Mouse (Mus musculus): ENCODE measurements around the gene 4931414P19Rik. TPM values are rescaled to one million over a fixed set of nuclear protein-coding genes. Genes with fewer than 3 reads are reported as not detected.
A peak's percentile ranks its signal among the peaks of the same experiment; 100 is the strongest.

Gene 4931414P19Rik
- polyA plus RNA-seq, 1 experiment from 2014 or later: 7.1 TPM

- H3K4me2 ChIP-seq (ENCODE audit: low read length): no peak overlapping the region
- no peak overlapping the region for H3K27ac ChIP-seq (ENCODE audit: low read depth)
- H3K36me3 ChIP-seq (ENCODE audit: control insufficient read depth, insufficient read depth, low read length): no peaks in the 10 kb centered on the region
- WGBS: 73% methylated on average over 8 of the region's 8 CpGs
- H3K27me3 ChIP-seq (replicated peaks; ENCODE audit: control insufficient read depth, insufficient read depth, low read length): no peaks in the 10 kb centered on the region
- no peak overlapping the region for H3K9ac ChIP-seq (ENCODE audit: low read length)
- H3K4me3 ChIP-seq (ENCODE audit: low read depth, low read length): no peak overlapping the region
- DNase-seq (ENCODE audit: low spot score): no peak
- ATAC-seq (replicated peaks; ENCODE audit: low FRiP score, low TSS enrichment, low read depth): no peak
- no peaks in the 10 kb centered on the region for H3K9me3 ChIP-seq (ENCODE audit: control insufficient read depth, low read length)
- peaks cover 5% of the 10 kb centered on the region for H3K4me1 ChIP-seq (replicated peaks; ENCODE audit: control insufficient read depth, insufficient read depth, low read length)
Measured at GRCm38 (mm10) chr14:54557330-54557729, 48.5 kb downstream of the 4931414P19Rik start.

GRCm38 (mm10) chr14:54553975-54554769 is 51.6 kb downstream of the 4931414P19Rik start, which contains the start of gene Haus4:
Gene Haus4, minus strand, starts transcription at chr14:54554616.
- H3K27me3 ChIP-seq (replicated peaks; ENCODE audit: control insufficient read depth, insufficient read depth, low read length): no peaks in the 10 kb centered on the region
- H3K4me1 ChIP-seq (replicated peaks; ENCODE audit: control insufficient read depth, insufficient read depth, low read length): peaks cover 5% of the 10 kb centered on the region
- H3K9me3 ChIP-seq (ENCODE audit: control insufficient read depth, low read length): no peaks in the 10 kb centered on the region
- H3K36me3 ChIP-seq (ENCODE audit: control insufficient read depth, insufficient read depth, low read length): peaks cover 16% of the 10 kb centered on the region
- ATAC-seq (replicated peaks; ENCODE audit: low FRiP score, low TSS enrichment, low read depth) (peak; percentile 94), DNase-seq (ENCODE audit: low spot score) (peak; percentile 95)
- H3K9ac ChIP-seq (ENCODE audit: low read length): peak within 1 kb of the TSS; percentile 84
- H3K4me2 ChIP-seq (ENCODE audit: low read length): peak within 1 kb of the TSS; percentile 82
- peak within 1 kb of the TSS; percentile 93 for H3K27ac ChIP-seq (ENCODE audit: low read depth)
- H3K4me3 ChIP-seq (ENCODE audit: low read depth, low read length): peak within 1 kb of the TSS; percentile 68
- under 1% methylated on average over 76 of the region's 76 CpGs for WGBS

- Histone ChIP-seq H3K9me3 (ENCODE audit: control insufficient read depth, low read length) (no peaks in the 10 kb centered on the region), H3K4me2 (ENCODE audit: low read length) (peak overlapping the region; percentile 82), H3K36me3 (ENCODE audit: control insufficient read depth, insufficient read depth, low read length) (peaks cover 22% of the 10 kb centered on the region), H3K9ac (ENCODE audit: low read length) (peak overlapping the region; percentile 84), H3K27ac (ENCODE audit: low read depth) (peak overlapping the region; percentile 93), H3K4me3 (ENCODE audit: low read depth, low read length) (peak overlapping the region; percentile 68), H3K4me1 (replicated peaks; ENCODE audit: control insufficient read depth, insufficient read depth, low read length) (peaks cover 5% of the 10 kb centered on the region), H3K27me3 (replicated peaks; ENCODE audit: control insufficient read depth, insufficient read depth, low read length) (no peaks in the 10 kb centered on the region)
- ATAC-seq (replicated peaks; ENCODE audit: low FRiP score, low TSS enrichment, low read depth) (0 out of 2 replicates have a peak, but pooled peaks have one; percentile 11), DNase-seq (ENCODE audit: low spot score) (no peak)
- 4% methylated on average over 21 of the region's 21 CpGs for WGBS
Measured at GRCm38 (mm10) chr14:54553454-54553974, 52.3 kb downstream of the 4931414P19Rik start.

DNA sequence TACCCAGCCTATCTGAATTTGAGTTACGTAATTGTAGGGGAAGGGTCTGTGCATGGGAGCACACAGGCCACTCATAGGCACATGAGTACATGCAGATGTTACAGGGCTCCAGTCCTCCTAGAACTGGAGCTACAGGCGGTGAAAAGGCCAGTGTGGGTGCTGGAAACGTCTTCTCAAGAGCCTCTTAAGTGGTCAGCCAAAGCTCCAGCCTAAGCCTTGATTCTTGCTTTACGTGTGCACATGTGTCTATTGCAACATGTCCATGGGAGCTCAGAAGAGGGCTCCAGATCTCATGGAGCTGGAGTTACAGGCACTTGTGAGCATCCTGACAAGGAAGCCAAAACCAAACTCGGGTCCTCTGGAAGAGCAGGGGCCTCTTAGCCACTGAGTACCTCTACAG is 61.1 kb downstream of the 4931414P19Rik start:
- Histone ChIP-seq H3K4me1 (replicated peaks; ENCODE audit: control insufficient read depth, insufficient read depth, low read length) (no peaks in the 10 kb centered on the region), H3K9me3 (ENCODE audit: control insufficient read depth, low read length) (no peaks in the 10 kb centered on the region), H3K9ac (ENCODE audit: low read length) (no peak overlapping the region), H3K4me2 (ENCODE audit: low read length) (no peak overlapping the region), H3K4me3 (ENCODE audit: low read depth, low read length) (no peak overlapping the region), H3K27ac (ENCODE audit: low read depth) (no peak overlapping the region), H3K27me3 (replicated peaks; ENCODE audit: control insufficient read depth, insufficient read depth, low read length) (no peaks in the 10 kb centered on the region), H3K36me3 (ENCODE audit: control insufficient read depth, insufficient read depth, low read length) (peaks cover 67% of the 10 kb centered on the region)
- WGBS: 90% methylated on average over 5 of the region's 5 CpGs
- ATAC-seq (replicated peaks; ENCODE audit: low FRiP score, low TSS enrichment, low read depth) (no peak), DNase-seq (ENCODE audit: low spot score) (no peak)

GRCm38 (mm10) chr14:54540771-54541170 is 65.0 kb downstream of the 4931414P19Rik start:
- no peaks in the 10 kb centered on the region for H3K27me3 ChIP-seq (replicated peaks; ENCODE audit: control insufficient read depth, insufficient read depth, low read length)
- ATAC-seq (replicated peaks; ENCODE audit: low FRiP score, low TSS enrichment, low read depth) (no peak), DNase-seq (ENCODE audit: low spot score) (no peak)
- H3K9me3 ChIP-seq (ENCODE audit: control insufficient read depth, low read length): no peaks in the 10 kb centered on the region
- H3K36me3 ChIP-seq (ENCODE audit: control insufficient read depth, insufficient read depth, low read length): peaks cover 35% of the 10 kb centered on the region
- WGBS: 65% methylated on average over 11 of the region's 11 CpGs
- H3K9ac ChIP-seq (ENCODE audit: low read length): no peak overlapping the region
- no peak overlapping the region for H3K4me2 ChIP-seq (ENCODE audit: low read length)
- no peaks in the 10 kb centered on the region for H3K4me1 ChIP-seq (replicated peaks; ENCODE audit: control insufficient read depth, insufficient read depth, low read length)
- H3K4me3 ChIP-seq (ENCODE audit: low read depth, low read length): no peak overlapping the region
- no peak overlapping the region for H3K27ac ChIP-seq (ENCODE audit: low read depth)

- Histone ChIP-seq H3K27me3 (replicated peaks; ENCODE audit: control insufficient read depth, insufficient read depth, low read length) (no peaks in the 10 kb centered on the region), H3K27ac (ENCODE audit: low read depth) (no peak overlapping the region), H3K4me1 (replicated peaks; ENCODE audit: control insufficient read depth, insufficient read depth, low read length) (no peaks in the 10 kb centered on the region), H3K9ac (ENCODE audit: low read length) (no peak overlapping the region), H3K4me3 (ENCODE audit: low read depth, low read length) (no peak overlapping the region), H3K4me2 (ENCODE audit: low read length) (no peak overlapping the region), H3K9me3 (ENCODE audit: control insufficient read depth, low read length) (no peaks in the 10 kb centered on the region), H3K36me3 (ENCODE audit: control insufficient read depth, insufficient read depth, low read length) (peaks cover 16% of the 10 kb centered on the region; the same call in 1 of the 2 replicates)
- 89% methylated on average over 2 of the region's 2 CpGs for WGBS
- DNase-seq (ENCODE audit: low spot score) (no peak), ATAC-seq (replicated peaks; ENCODE audit: low FRiP score, low TSS enrichment, low read depth) (no peak)
Measured at GRCm38 (mm10) chr14:54538580-54538979, 67.2 kb downstream of the 4931414P19Rik start.

MicroRNAs encoded within 50 kb of the gene (microRNA counts, 519-probe panel; counts per million panel counts)
- microRNA mmu-miR-686: not detected

Small RNA genes within 50 kb of the gene (microRNA-seq; reads per million reads assigned to microRNA genes)
- gene Mir686 (not detected), gene Mir6948 (0.42 reads per million)

Other genes starting within 250 kb of the 4931414P19Rik start
- 57.0 and 59.4 TPM in 2 replicates for gene Oxa1l, start 245.2 kb downstream of the 4931414P19Rik start, polyA plus RNA-seq (2014; fragmentation: Nextera tagmentation; extraction: Ambion mirVana)
- gene Slc7a7, start 188.2 kb downstream of the 4931414P19Rik start, polyA plus RNA-seq (2014; fragmentation: Nextera tagmentation; extraction: Ambion mirVana): 19.3 and 21.5 TPM in 2 replicates
- 316 and 324 TPM in 2 replicates for gene Mrpl52, start 179.1 kb downstream of the 4931414P19Rik start, polyA plus RNA-seq (2014; fragmentation: Nextera tagmentation; extraction: Ambion mirVana)
- 129 and 133 TPM in 2 replicates for gene Mmp14, start 174.4 kb downstream of the 4931414P19Rik start, polyA plus RNA-seq (2014; fragmentation: Nextera tagmentation; extraction: Ambion mirVana)
- 43.7 and 50.7 TPM in 2 replicates for gene Lrp10, start 141.9 kb downstream of the 4931414P19Rik start, polyA plus RNA-seq (2014; fragmentation: Nextera tagmentation; extraction: Ambion mirVana)
- gene Rem2, start 129.9 kb downstream of the 4931414P19Rik start, polyA plus RNA-seq (2014; fragmentation: Nextera tagmentation; extraction: Ambion mirVana): 2.9 and 3.7 TPM in 2 replicates
- gene Prmt5, start 88.5 kb downstream of the 4931414P19Rik start, polyA plus RNA-seq (2014; fragmentation: Nextera tagmentation; extraction: Ambion mirVana): 89.6 and 99.5 TPM in 2 replicates
- 57.9 and 58.2 TPM in 2 replicates for gene Haus4, start 51.4 kb downstream of the 4931414P19Rik start, polyA plus RNA-seq (2014; fragmentation: Nextera tagmentation; extraction: Ambion mirVana)
- 14.5 and 19.0 TPM in 2 replicates for gene Ajuba, start 28.4 kb downstream of the 4931414P19Rik start, polyA plus RNA-seq (2014; fragmentation: Nextera tagmentation; extraction: Ambion mirVana)
- 395 and 412 TPM in 2 replicates for gene Psmb5, start 12.0 kb upstream of the 4931414P19Rik start, polyA plus RNA-seq (2014; fragmentation: Nextera tagmentation; extraction: Ambion mirVana)
- not detected in 2 replicates for gene Psmb11, start 15.4 kb upstream of the 4931414P19Rik start, polyA plus RNA-seq (2014; fragmentation: Nextera tagmentation; extraction: Ambion mirVana)
- not detected in 2 replicates for gene Gm17606, start 35.0 kb upstream of the 4931414P19Rik start, polyA plus RNA-seq (2014; fragmentation: Nextera tagmentation; extraction: Ambion mirVana)
- 4.0 and 4.9 TPM in 2 replicates for gene Cdh24, start 35.4 kb upstream of the 4931414P19Rik start, polyA plus RNA-seq (2014; fragmentation: Nextera tagmentation; extraction: Ambion mirVana)
- 83.7 and 90.7 TPM in 2 replicates for gene 1700123O20Rik, start 80.2 kb upstream of the 4931414P19Rik start, polyA plus RNA-seq (2014; fragmentation: Nextera tagmentation; extraction: Ambion mirVana)
- gene Acin1, start 80.9 kb upstream of the 4931414P19Rik start, polyA plus RNA-seq (2014; fragmentation: Nextera tagmentation; extraction: Ambion mirVana): 112 TPM in 2 replicates
- 0.09 and 0.12 TPM in 2 replicates for gene Gm29776, start 92.8 kb upstream of the 4931414P19Rik start, polyA plus RNA-seq (2014; fragmentation: Nextera tagmentation; extraction: Ambion mirVana)
- gene Cebpe, start 106.2 kb upstream of the 4931414P19Rik start, polyA plus RNA-seq (2014; fragmentation: Nextera tagmentation; extraction: Ambion mirVana): 0.28 TPM in 1 of 2 replicates, not detected in the other
- 24.0 and 26.7 TPM in 2 replicates for gene Slc7a8, start 176.0 kb upstream of the 4931414P19Rik start, polyA plus RNA-seq (2014; fragmentation: Nextera tagmentation; extraction: Ambion mirVana)
- not detected in 2 replicates for gene Rnf212b, start 208.1 kb upstream of the 4931414P19Rik start, polyA plus RNA-seq (2014; fragmentation: Nextera tagmentation; extraction: Ambion mirVana)

All from intestine, embryonic 14.5 days (tissue).